Mouse (Mus musculus) E14TG2a.4 (cell line): ENCODE results near the gene Dock10.

Experiments used
- CTCF ChIP-seq: conservative IDR thresholded peaks from 2 replicates; pipeline ENCODE4 v1.5.1; 2014; ENCODE audit warnings: low read length
- POU5F1 ChIP-seq: IDR thresholded peaks from 2 replicates; pipeline ENCODE4 v1.6.1; 2014; ENCODE audit warnings: low read length, borderline replicate concordance

GRCm38 (mm10) chr1:80646602-80647001, 111.7 kb downstream of the Dock10 start:
- no peak for TF ChIP-seq CTCF
- TF ChIP-seq POU5F1, result no peak
